Mouse (Mus musculus) 416B (cell line): Measurements from ENCODE around the gene Btaf1.
"Not testable (repeated sequence)": the region's sequence is repeated elsewhere in the genome, so short reads cannot be mapped to it uniquely, and the experiment has no call there.

Experiments used
- DNase-seq: peaks from one replicate; pipeline ENCODE4 v3.0.0; 2011; ENCODE audit warnings: low read depth

Gene Btaf1

DNA sequence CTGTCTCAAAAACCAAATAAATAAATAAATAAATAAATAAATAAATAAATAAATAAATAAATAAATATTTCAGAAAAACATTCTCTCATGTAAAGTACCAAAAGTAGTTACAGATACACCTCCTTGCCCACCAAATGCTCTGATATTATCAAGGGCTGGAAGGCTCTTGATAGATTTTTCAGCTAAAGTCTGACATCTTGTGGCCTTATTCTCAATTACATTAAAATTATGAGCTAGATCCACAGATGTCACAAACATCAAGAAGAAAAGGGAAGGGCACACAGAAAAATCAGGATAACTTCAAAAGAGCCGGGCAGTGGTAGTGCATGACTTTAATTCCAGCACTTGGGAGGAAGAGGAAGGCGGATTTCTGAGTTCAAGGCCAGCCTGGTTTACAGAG is 3.9 kb upstream of the Btaf1 start:
- peak; percentile 81 for DNase-seq

DNA sequence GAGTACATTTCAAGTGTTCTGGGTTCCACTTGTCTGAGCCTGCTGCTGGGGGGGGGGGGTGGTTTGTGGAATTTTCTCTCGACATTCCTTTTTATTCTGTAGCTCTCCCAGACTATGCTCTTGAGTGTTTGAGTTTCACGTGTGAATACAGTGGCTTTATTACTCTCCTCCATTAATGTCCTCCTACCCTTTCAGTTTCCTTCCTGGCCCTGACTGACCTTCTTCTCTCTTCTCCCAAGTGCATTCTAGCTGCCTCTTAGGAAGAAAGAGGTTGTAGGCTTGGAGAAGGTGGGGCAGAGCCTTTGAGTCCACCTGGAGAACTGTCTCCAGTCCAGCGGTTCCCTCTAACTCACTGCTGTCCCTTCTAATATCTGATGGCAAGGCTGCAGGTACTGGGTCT is 2.9 kb upstream of the Btaf1 start:
- DNase-seq, result no peak

GRCm38 (mm10) chr19:36926553-36927236 is 816 bp downstream of the Btaf1 start:
- peak; percentile 58 for DNase-seq

DNA sequence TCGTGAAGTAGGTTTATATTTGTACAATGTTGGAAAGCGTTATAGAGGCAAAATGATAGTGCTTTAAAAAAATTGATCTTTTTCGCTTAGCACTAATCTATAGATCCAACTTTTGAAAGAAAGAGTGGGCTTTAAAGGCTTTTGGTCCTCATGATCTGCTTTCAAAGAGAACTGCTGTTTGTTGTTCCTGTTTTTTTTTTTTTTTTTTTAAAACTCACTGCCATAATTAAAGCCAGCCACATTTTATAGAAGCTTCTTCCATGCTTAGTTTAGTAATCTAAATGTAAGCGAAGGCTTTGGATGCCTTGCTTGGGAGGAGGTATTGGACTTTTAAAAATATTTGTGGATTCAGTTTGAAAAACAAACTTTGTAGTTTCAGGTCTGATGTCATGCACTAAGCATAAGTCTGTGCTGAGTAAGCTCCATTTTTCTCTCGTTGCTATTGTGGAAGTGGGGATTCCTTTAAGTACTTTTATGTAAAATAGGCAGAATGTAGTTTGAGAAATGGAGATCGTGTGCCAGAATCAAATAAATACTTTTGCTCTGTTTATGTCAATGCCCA is 2.0 kb downstream of the Btaf1 start:
- peak; percentile 48 for DNase-seq

DNA sequence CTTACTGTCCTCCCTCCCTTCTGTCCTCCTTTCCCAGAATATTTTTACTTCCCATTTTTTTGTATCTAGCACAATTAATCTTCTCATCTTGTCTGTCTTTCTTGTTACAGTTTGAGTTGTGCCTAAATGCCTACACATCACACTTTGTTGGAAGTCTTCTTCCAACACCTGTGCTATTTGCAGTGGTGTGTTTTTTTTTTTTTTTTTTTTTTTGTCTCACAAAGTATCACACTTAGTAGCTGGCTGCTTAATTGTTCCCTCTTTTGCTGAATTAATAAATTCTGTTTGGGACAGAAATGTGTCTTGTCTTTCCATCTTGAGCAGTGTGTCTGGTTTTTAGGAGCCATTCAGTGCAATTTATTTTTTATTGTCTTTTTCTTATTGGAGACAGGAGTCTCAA is 3.9 kb downstream of the Btaf1 start:
- DNase-seq, result no peak

GRCm38 (mm10) chr19:36932097-36932496 is 6.2 kb downstream of the Btaf1 start:
- peak; percentile 51 for DNase-seq

- peak; percentile 73 for DNase-seq
These were observed 6.7 kb downstream of the Btaf1 start for GRCm38 (mm10) chr19:36932613-36933012.

- no peak for DNase-seq
These were observed 10.4 kb downstream of the Btaf1 start for GRCm38 (mm10) chr19:36936285-36936684.

DNA sequence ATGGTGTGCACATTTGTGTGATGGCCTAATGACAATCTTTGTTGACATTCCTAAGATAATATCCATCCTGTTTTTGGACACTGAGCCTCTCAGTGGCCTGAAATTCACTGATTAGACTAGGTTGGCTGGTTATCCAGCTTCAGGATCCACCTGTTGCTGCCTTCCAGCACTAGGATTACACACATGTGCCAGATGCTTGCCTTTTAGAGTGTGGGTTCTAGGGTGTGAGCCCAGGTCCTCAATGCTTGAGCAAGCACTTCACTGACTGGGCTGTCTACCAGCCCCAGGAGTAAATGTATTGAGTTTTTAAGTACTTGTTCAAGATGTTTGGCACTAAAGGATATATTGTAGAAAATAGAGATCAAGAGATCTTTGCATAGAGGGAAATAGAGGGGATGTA is 12.1 kb downstream of the Btaf1 start:
- no peak for DNase-seq

GRCm38 (mm10) chr19:36940064-36940463 is 14.2 kb downstream of the Btaf1 start:
- peak; percentile 70 for DNase-seq

GRCm38 (mm10) chr19:36953637-36954206 is 27.8 kb downstream of the Btaf1 start:
- DNase-seq, result no peak

DNA sequence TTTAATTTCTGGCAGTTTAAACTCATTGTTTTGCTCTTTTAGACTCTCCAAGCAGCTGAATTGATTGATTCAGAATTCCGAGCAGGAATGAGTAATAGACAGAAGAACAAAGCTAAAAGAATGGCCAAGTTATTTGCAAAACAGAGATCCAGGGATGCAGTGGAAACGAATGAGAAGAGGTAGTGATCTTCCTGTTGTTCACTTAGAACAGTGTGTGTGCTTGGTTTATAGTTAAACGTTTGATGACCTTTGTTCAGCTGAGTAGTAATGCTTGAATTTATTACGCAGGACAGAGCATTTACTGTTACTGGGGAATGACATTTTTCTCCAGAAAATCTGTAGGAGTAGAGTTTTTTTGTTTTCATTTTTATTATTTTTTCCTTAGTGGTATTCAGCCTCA is 32.5 kb downstream of the Btaf1 start:
- DNase-seq, result no peak

DNA sequence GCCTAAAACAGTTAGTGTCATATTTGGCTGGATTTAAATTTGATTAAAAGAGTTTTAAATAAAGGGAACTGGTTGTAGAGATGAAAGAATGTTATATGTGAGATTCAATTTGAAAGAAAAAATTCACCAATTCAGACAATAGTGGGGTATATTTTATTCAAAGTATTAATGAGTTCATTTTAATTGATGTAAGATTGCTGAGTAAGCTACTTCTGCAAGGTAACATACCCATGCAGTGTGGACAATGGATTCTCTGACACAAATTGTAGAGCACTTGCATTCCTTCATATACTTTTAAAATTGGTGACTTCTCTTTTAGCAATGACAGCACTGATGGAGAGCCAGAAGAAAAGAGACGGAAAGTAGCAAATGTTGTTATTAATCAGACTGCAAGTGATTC is 35.4 kb downstream of the Btaf1 start:
- no peak for DNase-seq

DNA sequence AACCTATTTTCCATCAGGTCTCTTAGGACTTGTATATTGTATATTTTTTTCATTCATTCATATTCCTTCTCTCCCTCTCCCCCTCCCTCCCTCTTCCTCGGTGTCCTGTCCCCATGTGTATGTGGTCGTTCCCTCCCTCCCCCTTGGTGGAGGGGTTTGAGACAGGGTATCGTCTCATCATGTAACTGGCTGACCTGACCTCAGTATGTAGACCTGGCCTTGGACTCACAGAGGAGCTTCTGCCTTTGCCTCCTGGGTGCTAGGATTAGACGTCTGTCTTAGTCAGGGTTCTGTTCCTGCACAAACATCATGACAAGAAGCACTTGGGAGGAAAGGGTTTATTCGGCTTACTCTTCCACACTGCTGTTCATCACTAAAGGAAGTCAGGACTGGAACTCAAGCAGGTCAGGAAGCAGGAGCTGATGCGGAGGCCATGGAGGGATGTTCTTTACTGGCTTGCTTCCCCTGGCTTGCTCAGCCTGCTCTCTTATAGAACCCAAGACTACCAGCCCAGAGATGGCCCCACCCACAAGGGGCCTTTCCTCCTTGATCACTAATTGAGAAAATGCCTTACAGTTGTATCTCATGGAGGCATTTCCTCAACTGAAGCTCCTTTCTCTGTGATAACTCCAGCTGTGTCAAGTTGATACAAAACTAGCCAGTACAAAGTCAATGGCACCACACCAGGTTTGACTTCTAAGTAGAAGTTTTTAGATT is 36.8 kb downstream of the Btaf1 start:
- not testable (repeated sequence) for DNase-seq

DNA sequence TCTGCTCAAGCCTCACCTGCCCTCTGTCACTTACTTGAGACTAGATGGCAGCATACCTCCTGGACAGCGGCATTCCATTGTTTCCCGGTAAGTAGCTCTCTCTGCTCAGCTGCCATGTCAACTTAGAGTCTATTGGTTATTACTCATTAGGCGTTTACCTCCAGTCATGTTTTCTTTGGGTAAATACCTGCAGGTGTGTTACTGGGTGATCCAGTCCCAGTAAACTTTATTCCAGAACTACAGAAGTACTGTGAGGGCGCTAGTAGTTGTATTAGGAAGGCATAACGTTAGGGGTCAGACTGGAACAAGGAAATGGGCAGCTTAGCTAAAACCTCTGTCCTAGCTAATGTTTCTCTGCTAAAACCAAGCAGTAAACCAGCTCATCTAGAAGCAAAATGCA is 78.7 kb downstream of the Btaf1 start:
- DNase-seq, result no peak

DNA sequence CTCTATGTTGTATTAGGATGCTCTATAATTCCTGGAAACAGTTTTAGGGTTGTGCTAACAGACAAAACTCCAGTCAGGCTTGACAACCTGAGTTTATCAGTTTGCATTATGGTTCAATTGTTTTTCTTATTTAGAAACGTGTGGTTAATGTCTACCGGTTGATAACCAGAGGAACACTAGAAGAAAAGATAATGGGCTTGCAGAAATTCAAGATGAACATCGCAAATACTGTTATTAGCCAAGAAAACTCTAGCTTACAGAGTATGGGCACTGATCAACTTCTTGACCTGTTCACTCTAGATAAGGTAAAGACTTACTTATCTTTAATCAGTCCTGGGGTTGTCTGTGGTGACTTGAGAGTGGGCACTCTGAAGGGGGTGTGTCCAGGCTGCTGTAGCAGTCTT is 84.0 kb downstream of the Btaf1 start:
- no peak for DNase-seq

GRCm38 (mm10) chr19:37013461-37013860 is 87.6 kb downstream of the Btaf1 start:
- DNase-seq, result no peak

DNA sequence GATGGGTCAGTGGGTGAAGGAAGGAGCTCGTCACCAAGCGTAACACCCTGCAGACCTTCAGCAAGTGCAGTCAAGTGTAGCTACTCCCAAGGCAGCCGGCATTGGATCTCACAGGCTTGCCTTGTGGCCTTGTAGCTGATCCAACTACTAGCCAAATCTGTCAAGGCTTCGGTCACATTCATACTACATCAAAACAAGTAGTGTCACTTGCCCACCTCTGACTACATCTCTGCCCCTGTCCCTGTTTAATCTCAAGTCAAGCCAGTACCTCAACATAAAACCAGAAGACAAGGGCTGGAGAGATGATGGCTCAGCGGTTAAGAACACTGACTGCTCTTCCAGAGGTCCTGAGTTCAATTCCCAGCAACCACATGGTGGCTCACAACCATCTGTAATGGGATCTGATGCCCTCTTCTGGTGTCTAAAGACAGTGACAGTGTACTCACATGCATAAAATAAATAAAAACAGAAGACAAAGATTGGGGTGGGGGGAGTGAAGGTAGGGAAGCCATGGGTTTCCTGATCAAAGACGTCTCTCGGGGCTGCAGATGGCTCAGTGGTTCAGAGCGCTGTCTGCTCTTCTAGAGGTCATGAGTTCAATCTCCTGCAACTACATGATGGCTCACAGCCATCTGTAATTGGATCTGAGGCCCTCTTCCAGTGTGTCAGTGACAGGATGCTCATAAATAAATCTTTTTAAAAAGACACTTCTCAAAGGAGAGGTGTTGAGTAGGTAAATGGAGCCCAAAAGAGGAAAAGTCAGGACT is 88.5 kb downstream of the Btaf1 start:
- DNase-seq, result no peak

DNA sequence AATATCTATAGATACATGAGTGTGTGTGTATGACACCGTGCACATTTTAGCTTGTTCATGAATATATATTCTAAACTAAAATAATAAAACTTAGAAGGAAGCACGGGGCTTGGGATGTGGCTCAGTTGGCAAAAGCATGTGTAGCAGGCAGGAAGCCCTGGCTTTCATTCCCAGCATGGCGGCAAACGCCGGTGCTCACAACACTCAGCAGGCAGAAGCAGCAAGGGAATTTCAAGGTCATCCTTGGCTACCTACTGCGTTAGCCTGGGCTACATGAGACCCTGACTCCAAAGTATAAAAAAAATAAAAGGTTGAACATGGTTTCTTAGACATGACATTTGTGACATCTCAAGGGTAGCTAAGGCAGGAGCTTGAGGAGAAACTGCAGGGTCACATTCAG is 91.0 kb downstream of the Btaf1 start:
- no peak for DNase-seq

DNA sequence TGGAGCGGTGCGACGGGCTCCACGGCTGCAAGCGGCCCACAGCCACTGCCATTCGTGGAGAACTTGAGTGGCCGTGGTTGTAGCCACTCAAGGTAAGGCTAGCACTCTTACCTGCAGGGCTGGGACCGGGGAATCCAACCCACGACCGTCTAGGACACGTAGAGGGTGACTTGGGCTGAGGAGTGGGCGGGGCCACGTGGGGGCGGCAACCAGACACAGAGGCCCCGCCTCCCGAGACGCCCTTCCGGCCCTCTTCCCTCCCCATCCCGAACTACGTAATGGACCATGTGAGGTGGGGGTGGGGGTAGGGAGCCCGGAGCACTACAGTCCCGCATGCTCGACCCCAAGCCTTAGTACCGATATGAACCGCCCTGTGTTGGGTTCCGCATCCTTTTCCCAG is 92.5 kb downstream of the Btaf1 start:
- DNase-seq, result no peak

GRCm38 (mm10) chr19:37018931-37019330 is 93.1 kb downstream of the Btaf1 start:
- no peak for DNase-seq

DNA sequence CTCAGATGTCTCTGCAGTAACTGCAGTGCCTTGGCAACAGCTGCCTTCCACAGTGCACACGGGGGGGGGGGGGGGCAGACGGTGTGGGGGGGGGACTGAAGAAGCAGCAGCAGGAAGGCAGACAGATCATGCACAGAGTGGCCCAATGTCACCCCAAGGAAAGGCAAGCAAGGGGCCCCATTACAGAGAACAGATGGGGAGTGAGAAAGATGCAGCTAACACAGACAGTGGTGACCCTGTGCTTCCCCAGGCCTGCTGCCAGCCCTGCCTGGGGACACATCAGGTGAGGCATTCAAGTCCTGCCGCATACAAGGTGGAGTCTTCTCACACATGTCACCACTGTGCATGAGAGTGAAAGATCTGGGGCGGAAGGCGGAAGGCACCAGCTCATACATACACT is 94.7 kb downstream of the Btaf1 start:
- DNase-seq, result no peak
